In the genomic region with DNA sequence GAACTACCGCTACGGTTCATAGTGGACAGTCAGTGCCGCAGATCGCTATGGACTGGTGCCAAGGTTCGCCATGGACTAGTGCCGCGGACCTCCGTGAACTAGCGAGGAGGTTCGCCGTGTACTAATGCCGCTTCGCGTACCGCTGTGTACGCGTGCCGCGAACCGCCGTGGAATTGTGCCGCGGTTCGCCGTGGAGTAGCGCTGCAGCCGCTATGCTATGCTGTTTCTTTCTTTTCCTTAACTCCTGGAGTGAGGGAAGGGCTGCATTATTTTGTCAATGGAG, we compare ENCODE assay signal across 8 mouse cellular contexts.
DNase-seq lines count a peak whose midpoint lies in the region; ATAC-seq lines count a peak whose summit lies in the region.

No protein-coding gene starts in this region.

- no peak for ATAC-seq in embryonic facial prominence, embryonic 15.5 days (ENCODE audit: insufficient number of reproducible peaks, low FRiP score, low TSS enrichment, low read depth)
- ATAC-seq in intestine, embryonic 16.5 days: no peak
- ATAC-seq in midbrain, embryonic 12.5 days (ENCODE audit: low FRiP score, low read depth): no peak

- no peaks in the 10 kb centered on the region for H3K27me3 ChIP-seq in embryonic facial prominence, embryonic 15.5 days
- no peaks in the 10 kb centered on the region for H3K27me3 ChIP-seq in intestine, embryonic 16.5 days (replicated peaks; ENCODE audit: control insufficient read depth, insufficient read depth, low read length)
- peaks cover 21% of the 10 kb centered on the region for H3K27me3 ChIP-seq in midbrain, embryonic 12.5 days

- H3K4me2 ChIP-seq in embryonic facial prominence, embryonic 15.5 days (replicated peaks): peak overlapping the region; percentile 46
- peak overlapping the region; percentile 49 for H3K4me2 ChIP-seq in intestine, embryonic 16.5 days (ENCODE audit: low read depth, low read length)
- peak overlapping the region; percentile 49 for H3K4me2 ChIP-seq in midbrain, embryonic 12.5 days (replicated peaks)

- peaks cover 12% of the 10 kb centered on the region for H3K4me1 ChIP-seq in embryonic facial prominence, embryonic 15.5 days
- H3K4me1 ChIP-seq in intestine, embryonic 16.5 days (ENCODE audit: control insufficient read depth, insufficient read depth, low read length): peaks cover 27% of the 10 kb centered on the region
- H3K4me1 ChIP-seq in midbrain, embryonic 12.5 days: peaks cover 21% of the 10 kb centered on the region

- H3K4me3 ChIP-seq in embryonic facial prominence, embryonic 15.5 days (replicated peaks): peak overlapping the region; percentile 28
- H3K4me3 ChIP-seq in intestine, embryonic 16.5 days (ENCODE audit: low read length): peak overlapping the region; percentile 18
- peak overlapping the region; percentile 24 for H3K4me3 ChIP-seq in midbrain, embryonic 12.5 days

- H3K36me3 ChIP-seq in embryonic facial prominence, embryonic 15.5 days: no peaks in the 10 kb centered on the region
- no peaks in the 10 kb centered on the region for H3K36me3 ChIP-seq in intestine, embryonic 16.5 days (ENCODE audit: control insufficient read depth, insufficient read depth, low read length)
- no peaks in the 10 kb centered on the region; the same call in 1 of the 2 replicates for H3K36me3 ChIP-seq in midbrain, embryonic 12.5 days

- no peak overlapping the region for H3K9ac ChIP-seq in embryonic facial prominence, embryonic 15.5 days
- no peak overlapping the region for H3K9ac ChIP-seq in intestine, embryonic 16.5 days (ENCODE audit: low read depth, low read length)
- H3K9ac ChIP-seq in midbrain, embryonic 12.5 days (replicated peaks): no peak overlapping the region

- peaks cover 24% of the 10 kb centered on the region; the same call in 1 of the 2 replicates for H3K9me3 ChIP-seq in embryonic facial prominence, embryonic 15.5 days (replicated peaks)
- peaks cover 18% of the 10 kb centered on the region for H3K9me3 ChIP-seq in intestine, embryonic 16.5 days (ENCODE audit: control insufficient read depth, low read length)
- H3K9me3 ChIP-seq in midbrain, embryonic 12.5 days: peaks cover 49% of the 10 kb centered on the region

- peak overlapping the region; percentile 39; the same call in 1 of the 2 replicates for H3K27ac ChIP-seq in embryonic facial prominence, embryonic 15.5 days (replicated peaks)
- H3K27ac ChIP-seq in intestine, embryonic 16.5 days (ENCODE audit: low read length): no peak overlapping the region
- H3K27ac ChIP-seq in midbrain, embryonic 12.5 days (replicated peaks): no peak overlapping the region

- 51% methylated on average over 27 of the region's 27 CpGs for WGBS in embryonic facial prominence, embryonic 15.5 days
- 63% methylated on average over 27 of the region's 27 CpGs for WGBS in intestine, embryonic 16.5 days
- WGBS in midbrain, embryonic 12.5 days: 59% methylated on average over 27 of the region's 27 CpGs

- DNase-seq in kidney, adult 9 months: peak; percentile 5
- no peak for DNase-seq in kidney, adult 11 months
- no peak for DNase-seq in spleen, postnatal 10 days (ENCODE audit: low spot score in 2 of 2)
- no peak for DNase-seq in left cerebral cortex, adult 9 months (ENCODE audit: low spot score in 2 of 2)
- DNase-seq in left cerebral cortex, adult 8-10 months (ENCODE audit: low spot score in 2 of 2): no peak
